In genomic region chr9:53404753-53405722, GRCm38 (mm10) we compare ENCODE assay signal across 8 mouse cellular contexts. TPM values are rescaled to one million over a fixed set of nuclear protein-coding genes. Genes with fewer than 3 reads are reported as not detected.
DNase-seq lines count a peak whose midpoint lies in the region; ATAC-seq and TF ChIP-seq lines count a peak whose summit lies in the region.

No protein-coding gene starts in this region.

- H3K4me2 ChIP-seq in limb, embryonic 11.5 days (ENCODE audit: low read depth, severe bottlenecking): peak overlapping the region; percentile 42
- H3K4me2 ChIP-seq in midbrain, embryonic 11.5 days: peak overlapping the region; percentile 54

- DNase-seq in B cell, adult 2 months: peak; percentile 75 to 84
- peak; percentile 96 for DNase-seq in brain, adult 2 months (ENCODE audit: low read depth, low spot score)
- peak; percentile 70 to 72 for DNase-seq in heart, adult 9 months (ENCODE audit: low spot score in 2 of 2)
- peak; percentile 85 for DNase-seq in kidney, adult 2 months
- peak; percentile 87 for DNase-seq in limb, embryonic 11.5 days (ENCODE audit: low spot score)
- peak; percentile 98 for DNase-seq in midbrain, embryonic 11.5 days (ENCODE audit: low spot score, missing footprints)
- peak; percentile 50 for DNase-seq in spleen, adult 12 weeks (ENCODE audit: low spot score)

- TF ChIP-seq POLR2A in embryonic fibroblast, embryonic 13.5 days (IDR thresholded peaks at IDR 0.05; ENCODE audit: low read depth, low read length): peak; percentile 74
- TF ChIP-seq POLR2A in kidney, adult 2 months (IDR thresholded peaks at IDR 0.05; ENCODE audit: low read depth, low read length): no peak

- H3K9ac ChIP-seq in limb, embryonic 11.5 days (ENCODE audit: low read length): no peak overlapping the region
- peak overlapping the region; percentile 61 for H3K9ac ChIP-seq in midbrain, embryonic 11.5 days (ENCODE audit: low read length)

- TF ChIP-seq CTCF in embryonic fibroblast, embryonic 13.5 days (IDR thresholded peaks at IDR 0.05; ENCODE audit: borderline replicate concordance, insufficient read depth, low read length): no peak
- no peak for TF ChIP-seq CTCF in kidney, adult 2 months (conservative IDR thresholded peaks at IDR 0.05; ENCODE audit: insufficient read depth, insufficient read length, low read depth, low read length)

- no peaks in the 10 kb centered on the region; the same call in 1 of the 2 replicates for H3K4me1 ChIP-seq in embryonic fibroblast, embryonic 13.5 days (ENCODE audit: control insufficient read depth, insufficient read depth, low read length)
- H3K4me1 ChIP-seq in kidney, adult 2 months (ENCODE audit: control insufficient read depth, insufficient read depth, low read length): peaks cover 10% of the 10 kb centered on the region; the same call in 1 of the 2 replicates
- peaks cover 5% of the 10 kb centered on the region; the same call in 1 of the 2 replicates for H3K4me1 ChIP-seq in limb, embryonic 11.5 days (ENCODE audit: control insufficient read depth, insufficient read depth, low read length)
- peaks cover 6% of the 10 kb centered on the region; the same call in 1 of the 2 replicates for H3K4me1 ChIP-seq in midbrain, embryonic 11.5 days (ENCODE audit: control insufficient read depth, insufficient read depth, low read length)

- H3K9me3 ChIP-seq in limb, embryonic 11.5 days (ENCODE audit: control insufficient read depth, low read length): no peaks in the 10 kb centered on the region
- H3K9me3 ChIP-seq in midbrain, embryonic 11.5 days (ENCODE audit: control insufficient read depth, low read length): no peaks in the 10 kb centered on the region

- WGBS in kidney, adult 2 months: 27% methylated on average over 21 of the region's 21 CpGs
- WGBS in limb, embryonic 11.5 days: 25% methylated on average over 21 of the region's 21 CpGs
- 23% methylated on average over 21 of the region's 21 CpGs for WGBS in midbrain, embryonic 11.5 days

- peak overlapping the region; percentile 23 for H3K4me3 ChIP-seq in embryonic fibroblast, embryonic 13.5 days (ENCODE audit: insufficient read depth, low read length)
- H3K4me3 ChIP-seq in kidney, adult 2 months (ENCODE audit: insufficient read depth, low read depth, low read length): peak overlapping the region; percentile 52
- peak overlapping the region; percentile 23 for H3K4me3 ChIP-seq in limb, embryonic 11.5 days (ENCODE audit: low read depth, low read length)
- H3K4me3 ChIP-seq in midbrain, embryonic 11.5 days (ENCODE audit: low read depth, low read length): peak overlapping the region; percentile 33

- H3K36me3 ChIP-seq in kidney, adult 2 months (ENCODE audit: control insufficient read depth, insufficient read depth, low read length): no peaks in the 10 kb centered on the region
- H3K36me3 ChIP-seq in limb, embryonic 11.5 days (ENCODE audit: control insufficient read depth, insufficient read depth, low read length): no peaks in the 10 kb centered on the region
- no peaks in the 10 kb centered on the region for H3K36me3 ChIP-seq in midbrain, embryonic 11.5 days (ENCODE audit: control insufficient read depth, insufficient read depth, low read length)

- no peaks in the 10 kb centered on the region for H3K27me3 ChIP-seq in kidney, adult 2 months (replicated peaks; ENCODE audit: control insufficient read depth, insufficient read depth, low read length)
- no peaks in the 10 kb centered on the region for H3K27me3 ChIP-seq in limb, embryonic 11.5 days (ENCODE audit: control insufficient read depth, insufficient read depth, low read length)
- no peaks in the 10 kb centered on the region for H3K27me3 ChIP-seq in midbrain, embryonic 11.5 days (ENCODE audit: control insufficient read depth, insufficient read depth, low read length)

- H3K27ac ChIP-seq in embryonic fibroblast, embryonic 13.5 days (ENCODE audit: insufficient read depth, low read length): peak overlapping the region; percentile 58
- peak overlapping the region; percentile 46; the same call in 1 of the 2 replicates for H3K27ac ChIP-seq in kidney, adult 2 months (ENCODE audit: insufficient read depth, low read depth, low read length)
- H3K27ac ChIP-seq in limb, embryonic 11.5 days (replicated peaks; ENCODE audit: low read depth, low read length): peak overlapping the region; percentile 25; the same call in 1 of the 2 replicates
- peak overlapping the region; percentile 71 for H3K27ac ChIP-seq in midbrain, embryonic 11.5 days (ENCODE audit: low read depth, low read length)

- peak; percentile 78 for ATAC-seq in limb, embryonic 11.5 days (ENCODE audit: insufficient number of reproducible peaks, low FRiP score, low TSS enrichment, low read depth)
- ATAC-seq in midbrain, embryonic 11.5 days (ENCODE audit: low FRiP score): peak; percentile 94

RNA-seq across cellular contexts. Expression of gene 4930550C14Rik, which starts 2.9 kb away (rescaled TPM):
- polyA plus RNA-seq in embryonic fibroblast, embryonic 13.5 days (2011; ENCODE audit: insufficient read length, low read depth, missing spikeins): 1.2 and 2.1 TPM in 2 replicates
- 1.0 and 1.8 TPM in 2 replicates for polyA plus RNA-seq in kidney, adult 2 months (2012; rRNA removed)
- polyA plus RNA-seq in limb, embryonic 11.5 days (2014; fragmentation: Nextera tagmentation; extraction: Ambion mirVana): 0.51 and 0.57 TPM in 2 replicates
- 0.30 and 0.34 TPM in 2 replicates for polyA plus RNA-seq in midbrain, embryonic 11.5 days (2014; fragmentation: Nextera tagmentation; extraction: Ambion mirVana)

RNA-seq across cellular contexts. Expression of gene Kdelc2, which starts 21.2 kb away (rescaled TPM):
- 34.7 and 51.7 TPM in 2 replicates for polyA plus RNA-seq in embryonic fibroblast, embryonic 13.5 days (2011; ENCODE audit: insufficient read length, low read depth, missing spikeins)
- polyA plus RNA-seq in kidney, adult 2 months (2012; rRNA removed): 3.5 and 4.3 TPM in 2 replicates
- polyA plus RNA-seq in limb, embryonic 11.5 days (2014; fragmentation: Nextera tagmentation; extraction: Ambion mirVana): 9.0 and 11.7 TPM in 2 replicates
- 11.0 and 12.9 TPM in 2 replicates for polyA plus RNA-seq in midbrain, embryonic 11.5 days (2014; fragmentation: Nextera tagmentation; extraction: Ambion mirVana)

Comparison
In these comparisons a context has a peak if more than half of its experiments do, and no peak if none do; other contexts are left out.
1. Peak in every context shown above with its lines: DNase-seq, ATAC-seq, H3K4me3 ChIP-seq and H3K27ac ChIP-seq.